Mouse (Mus musculus) erythroblast, embryonic 14.5 days (primary cell): Measurements from ENCODE around the gene Nup153.

Experiments
- GATA1 ChIP-seq: IDR thresholded peaks from 2 replicates; pipeline ENCODE4 v1.6.1; 2012; ENCODE audit warnings: low read length, inconsistent platforms, mixed read lengths
- TAL1 ChIP-seq: IDR thresholded peaks from 3 replicates; pipeline ENCODE4 v1.6.1; 2012; ENCODE audit warnings: low read length, inconsistent platforms, mixed read lengths

DNA sequence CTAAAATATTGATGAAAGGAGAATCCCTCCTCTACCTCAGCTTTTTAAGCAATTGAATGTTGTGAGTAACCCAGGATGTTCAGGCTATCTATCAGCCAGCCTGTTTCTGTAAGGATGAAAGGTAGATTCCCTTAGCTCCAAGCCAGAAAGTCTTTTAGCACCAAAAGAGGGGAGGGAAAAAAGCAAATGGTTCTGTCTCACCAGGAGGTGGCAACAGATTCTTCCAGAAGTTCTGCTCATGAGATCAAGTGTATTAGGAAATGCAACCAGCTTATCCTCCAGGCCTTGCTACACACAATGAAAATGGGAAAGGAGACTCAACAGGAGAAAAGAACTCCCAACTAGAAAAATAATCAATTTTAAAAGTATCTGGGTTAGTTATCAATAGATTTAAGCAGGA, 3.4 kb downstream of the Nup153 start:
- no peak for TF ChIP-seq GATA1
- TF ChIP-seq TAL1: no peak
